Mouse (Mus musculus): ENCODE data around the gene Rbms1. TPM values are rescaled to one million over a fixed set of nuclear protein-coding genes. Genes with fewer than 3 reads are reported as not detected.
A peak's percentile ranks its signal among the peaks of the same experiment; 100 is the strongest.

Rbms1 gene
- total RNA-seq, 2 experiments from 2014 or later = 29.0 to 34.5 TPM

DNA sequence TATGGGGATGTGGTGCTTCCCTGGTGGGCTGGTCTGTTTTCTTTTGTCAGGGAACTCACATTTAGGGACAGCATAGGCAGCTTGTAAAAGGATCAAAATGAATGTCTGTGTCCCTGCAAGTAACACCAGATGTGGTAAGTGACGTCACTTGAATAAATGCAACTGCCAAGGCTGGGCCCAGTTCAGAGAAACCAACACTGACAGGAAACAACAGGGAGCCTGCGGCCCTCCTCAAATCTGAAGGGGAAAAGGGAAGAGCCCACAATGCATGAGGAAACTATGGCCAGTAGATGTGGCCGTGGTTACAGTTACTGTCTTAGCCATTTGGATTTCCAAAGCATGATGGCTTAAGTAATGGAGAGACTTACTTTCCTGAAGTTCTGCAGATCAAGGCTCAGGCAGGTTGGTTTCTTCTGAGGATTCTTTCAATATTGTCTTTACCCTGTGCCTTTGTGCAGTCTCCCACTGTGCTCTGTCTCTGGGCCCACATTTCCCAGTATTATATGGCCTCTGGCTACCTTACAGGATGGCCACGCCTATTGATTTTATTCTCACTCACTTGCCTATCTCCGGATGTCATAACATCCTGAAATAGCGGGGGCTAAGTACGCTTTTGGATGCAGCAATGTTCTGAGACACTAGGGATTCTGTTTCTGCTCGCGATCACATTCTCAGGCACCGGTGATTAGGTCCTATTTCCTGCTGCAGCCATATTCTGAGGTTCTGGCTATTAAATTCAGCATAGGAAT, 223.4 kb downstream of the Rbms1 start:
- intact Hi-C loops (cut with DNase I; ENCODE audit: low total_unique reads) = no loop called here
- DNase-seq = no peak

DNA sequence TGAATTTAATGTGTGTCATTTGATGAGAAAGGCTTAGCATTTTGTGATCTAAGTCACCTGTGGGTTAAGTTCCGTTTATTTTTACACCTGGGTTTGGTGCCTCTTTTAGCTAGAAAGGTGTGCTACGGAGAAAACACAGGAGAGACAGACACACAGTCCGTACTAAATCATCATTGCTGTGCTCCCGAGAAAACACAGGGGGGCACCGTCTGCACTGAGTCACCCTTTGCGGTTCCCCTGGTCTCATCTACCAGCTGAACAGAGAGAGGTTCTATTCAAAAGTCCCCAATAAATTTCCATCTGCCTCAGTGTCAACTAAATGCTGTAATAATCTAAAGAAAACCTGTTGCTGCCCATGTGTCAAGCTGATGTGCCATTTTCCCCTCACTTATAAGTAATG, 232.1 kb downstream of the Rbms1 start:
- no peak for DNase-seq
- intact Hi-C loops (cut with DNase I; ENCODE audit: low total_unique reads) = no loop called here

DNA sequence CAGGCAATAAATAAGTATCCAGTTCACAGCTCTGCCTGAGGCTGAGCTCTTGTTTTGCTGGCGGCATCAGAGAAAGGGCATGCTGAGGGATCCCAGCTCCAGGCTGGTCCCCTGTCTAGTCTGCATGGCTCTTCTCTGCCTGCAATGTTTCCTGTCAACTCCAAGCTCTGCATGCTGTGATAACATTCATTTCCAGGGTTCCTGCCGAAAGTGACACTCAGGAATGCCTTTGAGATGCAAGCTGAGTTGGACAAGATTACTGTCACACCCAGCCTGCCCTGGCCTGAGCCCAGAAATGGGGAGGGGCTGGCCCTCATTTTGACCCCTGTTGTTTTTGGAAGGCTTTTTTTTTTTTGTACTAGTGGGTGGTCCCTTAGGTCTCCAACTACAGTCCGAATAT, 233.0 kb downstream of the Rbms1 start:
- intact Hi-C loops (cut with DNase I; ENCODE audit: low total_unique reads) = no loop called here
- peak; percentile 46 for DNase-seq

DNA sequence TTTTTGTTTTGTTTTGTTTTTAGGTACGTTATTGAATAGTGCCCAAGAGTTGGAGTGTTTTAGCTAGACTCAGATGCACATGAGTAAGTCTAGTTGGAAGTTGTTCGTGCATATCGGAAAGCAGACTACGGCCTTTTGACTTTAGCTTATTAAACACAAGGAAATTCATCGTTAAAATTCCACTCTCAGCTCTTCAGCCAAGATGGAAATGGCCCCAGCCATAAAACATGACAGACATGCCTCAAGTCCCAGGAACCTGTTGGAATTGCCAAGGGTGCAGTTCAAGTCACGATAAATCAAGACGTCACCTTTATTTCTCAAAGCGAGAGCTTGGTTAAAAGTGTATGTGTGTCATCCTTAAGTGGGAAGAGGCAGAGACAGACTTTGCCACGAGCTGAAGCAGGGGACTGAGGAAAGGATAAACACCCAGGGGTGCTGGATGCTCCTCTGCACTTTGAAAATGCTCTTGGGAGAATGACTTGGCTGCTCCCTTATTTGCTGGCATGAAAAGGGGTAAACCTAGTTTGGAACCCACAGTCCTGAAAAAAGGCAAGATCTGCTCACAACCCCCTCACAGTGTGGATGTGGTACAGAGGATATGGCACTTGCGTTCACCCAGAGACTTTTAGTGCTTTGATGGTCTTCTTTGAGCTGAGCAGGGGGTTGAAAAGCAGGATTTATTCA, 233.9 kb downstream of the Rbms1 start:
- DNase-seq = no peak
- intact Hi-C loops (cut with DNase I; ENCODE audit: low total_unique reads) = no loop called here

DNA sequence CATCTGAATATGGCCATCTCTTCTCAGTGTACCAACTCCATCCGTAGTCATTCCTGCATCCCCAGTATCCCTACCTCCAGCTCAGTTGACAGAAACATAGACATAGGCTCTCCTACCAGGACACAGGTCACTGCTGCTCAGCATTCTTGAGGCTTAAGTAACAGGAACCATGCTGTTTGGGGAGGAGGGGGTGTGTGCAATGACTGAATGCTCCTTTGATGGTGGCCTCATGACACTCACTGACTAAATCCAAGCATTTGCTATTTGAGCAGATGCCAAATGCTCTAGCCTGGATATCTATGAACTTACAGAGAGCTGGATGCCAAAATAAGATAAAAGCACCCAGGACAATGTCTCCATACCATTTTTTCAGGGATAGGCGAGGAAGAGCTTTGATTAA, 238.3 kb downstream of the Rbms1 start:
- no peak for DNase-seq
- intact Hi-C loops (cut with DNase I; ENCODE audit: low total_unique reads) = no loop called here

DNA sequence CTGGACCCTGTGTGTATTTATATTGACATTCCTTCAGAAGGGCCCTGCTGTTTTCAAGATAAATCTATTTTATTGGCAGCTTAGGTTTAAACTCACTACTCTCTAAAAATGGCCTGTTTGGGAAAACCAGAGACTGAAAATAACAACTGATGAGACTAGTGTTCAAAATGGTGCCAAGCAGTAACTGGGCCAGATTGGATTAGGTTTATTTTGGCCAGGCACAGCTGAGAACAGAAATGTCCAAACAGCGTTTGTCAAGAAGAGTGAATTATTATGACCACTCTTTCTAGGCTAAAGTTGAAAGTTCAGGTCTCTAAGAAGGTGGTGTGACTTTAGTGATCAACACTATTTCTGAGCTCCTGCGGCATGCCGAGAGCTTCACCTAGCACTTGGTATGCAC, 240.0 kb downstream of the Rbms1 start:
- DNase-seq = no peak
- intact Hi-C loops (cut with DNase I; ENCODE audit: low total_unique reads) = no loop called here

DNA sequence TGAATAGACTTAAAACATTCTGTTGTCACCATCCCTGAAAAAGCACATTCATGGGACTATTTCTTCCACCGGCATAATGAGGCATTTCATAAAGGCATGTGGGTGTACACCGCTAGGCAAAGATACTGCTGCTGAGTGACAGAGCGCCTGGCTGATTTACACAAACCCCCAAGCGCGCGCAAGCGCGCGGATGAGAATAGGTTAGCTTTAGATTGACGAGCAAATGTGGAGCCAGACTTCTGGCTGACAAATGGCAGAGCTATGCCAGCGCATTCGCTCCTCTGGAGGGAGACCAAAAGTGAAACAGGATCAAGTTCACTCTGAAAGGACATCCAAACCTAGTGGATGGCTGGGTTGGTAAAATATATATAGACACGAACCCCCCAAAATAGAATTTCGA, 240.5 kb downstream of the Rbms1 start, which contains the start of gene Itgb6:
Gene Itgb6, minus strand, starts transcription at position 130 of the 400 bp plus-strand sequence.
- intact Hi-C loops (cut with DNase I; ENCODE audit: low total_unique reads) = no loop called here
- peak; percentile 61 for DNase-seq

DNA sequence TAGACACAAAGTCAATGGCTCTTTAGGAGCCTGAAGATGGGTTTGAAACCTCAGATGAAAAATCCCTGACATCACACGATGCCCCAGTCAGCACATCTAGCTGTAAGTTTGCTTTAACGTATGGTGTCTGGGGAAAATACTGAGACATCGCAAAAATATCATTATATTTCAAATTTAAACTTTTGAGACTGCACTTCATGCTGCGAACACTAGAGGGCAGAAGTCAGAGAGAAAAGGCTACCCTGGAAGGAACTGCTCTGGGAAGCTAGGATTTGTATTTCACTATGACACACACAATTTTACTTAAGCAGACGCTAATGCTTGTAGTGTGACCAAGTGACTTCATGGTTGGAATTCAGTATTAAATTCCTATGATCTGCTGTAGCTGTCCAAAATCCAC, 242.1 kb downstream of the Rbms1 start:
- no peak for DNase-seq
- intact Hi-C loops (cut with DNase I; ENCODE audit: low total_unique reads) = loop anchor here (2.0 kb wide), 1 partner anchor 732 kb away; no protein-coding TSS in a partner anchor

DNA sequence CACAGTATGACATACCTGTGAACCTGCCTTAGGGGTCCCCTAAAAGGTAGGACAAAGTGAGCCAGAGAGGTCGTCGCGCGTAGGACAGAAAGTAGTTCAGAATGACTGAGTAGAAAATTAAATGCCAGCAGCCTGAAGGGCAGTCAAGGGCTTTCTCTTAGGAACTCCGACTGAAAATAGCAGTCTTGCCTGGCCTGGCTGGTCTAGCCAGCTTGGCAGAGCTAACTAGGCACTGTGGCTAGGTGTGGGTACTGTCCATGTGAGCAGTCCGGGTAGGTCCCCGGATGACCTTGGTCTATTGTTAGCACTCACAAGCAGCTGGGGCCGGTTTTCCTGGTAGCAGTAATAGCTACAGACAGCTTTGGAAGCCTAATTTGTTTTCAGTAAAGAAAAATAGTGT, 242.8 kb downstream of the Rbms1 start:
- DNase-seq = peak; percentile 65
- intact Hi-C loops (cut with DNase I; ENCODE audit: low total_unique reads) = loop anchor here (2.0 kb wide), 1 partner anchor 733 kb away; no protein-coding TSS in a partner anchor

DNA sequence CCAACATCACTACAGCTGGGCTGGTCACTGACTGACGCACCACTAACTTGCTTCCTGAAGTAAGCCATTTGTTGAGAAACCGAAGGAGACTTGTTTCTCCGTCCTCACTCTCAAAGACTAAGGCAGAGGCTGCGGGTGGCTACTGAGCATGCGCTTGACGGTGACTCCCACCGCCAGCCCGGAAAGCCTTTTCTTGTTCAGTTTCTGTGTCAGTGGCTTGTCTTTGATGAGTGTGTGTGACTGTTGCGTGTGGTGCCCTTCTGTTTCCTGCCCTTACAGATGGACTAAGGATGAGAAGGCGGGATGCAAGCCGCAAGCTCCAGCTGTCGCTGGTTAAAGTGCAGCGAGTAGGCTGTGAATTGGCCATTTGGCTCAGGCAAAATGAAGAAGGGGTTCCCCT, 245.6 kb downstream of the Rbms1 start:
- intact Hi-C loops (cut with DNase I; ENCODE audit: low total_unique reads) = no loop called here
- no peak for DNase-seq

DNA sequence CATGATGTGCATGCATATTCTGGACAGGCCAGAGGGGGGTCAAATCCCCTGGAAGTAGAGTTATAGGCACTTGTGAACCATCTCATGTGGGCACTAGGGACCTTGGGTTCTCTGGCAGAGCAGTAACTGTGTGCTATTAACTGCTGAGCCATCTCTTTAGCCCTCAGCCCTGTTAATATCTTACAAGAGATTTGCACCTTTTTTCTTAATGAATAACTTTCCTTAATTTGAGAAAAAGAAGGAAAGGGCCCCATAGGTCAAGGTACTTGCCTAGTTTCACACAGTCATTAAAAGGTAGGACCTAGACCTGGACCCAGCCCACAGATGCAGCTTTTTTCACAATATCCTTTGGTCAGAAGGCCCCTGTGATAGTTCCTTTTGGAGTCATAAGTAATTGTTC, 246.4 kb downstream of the Rbms1 start:
- intact Hi-C loops (cut with DNase I; ENCODE audit: low total_unique reads) = no loop called here
- no peak for DNase-seq

DNA sequence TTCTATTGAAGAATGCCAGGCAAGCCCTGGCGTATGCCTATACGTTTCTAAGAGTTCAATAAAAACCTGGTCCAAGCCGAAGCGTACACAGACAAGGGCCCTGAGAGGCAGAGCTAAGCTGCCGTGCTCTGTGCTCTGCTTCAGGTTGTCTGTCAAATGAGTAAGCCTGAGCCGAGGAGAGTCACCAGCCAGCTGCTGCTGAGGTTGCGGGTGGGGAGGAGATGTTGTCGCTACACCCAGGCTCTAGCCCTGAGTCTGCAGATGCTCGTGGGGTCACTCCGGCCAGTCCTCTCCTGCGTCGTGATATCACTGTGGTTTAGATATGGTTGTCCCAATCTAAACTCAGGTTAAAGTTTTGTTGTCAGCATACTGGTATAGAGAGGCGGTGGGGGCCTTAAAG, 247.2 kb downstream of the Rbms1 start:
- no peak for DNase-seq
- intact Hi-C loops (cut with DNase I; ENCODE audit: low total_unique reads) = no loop called here

DNA sequence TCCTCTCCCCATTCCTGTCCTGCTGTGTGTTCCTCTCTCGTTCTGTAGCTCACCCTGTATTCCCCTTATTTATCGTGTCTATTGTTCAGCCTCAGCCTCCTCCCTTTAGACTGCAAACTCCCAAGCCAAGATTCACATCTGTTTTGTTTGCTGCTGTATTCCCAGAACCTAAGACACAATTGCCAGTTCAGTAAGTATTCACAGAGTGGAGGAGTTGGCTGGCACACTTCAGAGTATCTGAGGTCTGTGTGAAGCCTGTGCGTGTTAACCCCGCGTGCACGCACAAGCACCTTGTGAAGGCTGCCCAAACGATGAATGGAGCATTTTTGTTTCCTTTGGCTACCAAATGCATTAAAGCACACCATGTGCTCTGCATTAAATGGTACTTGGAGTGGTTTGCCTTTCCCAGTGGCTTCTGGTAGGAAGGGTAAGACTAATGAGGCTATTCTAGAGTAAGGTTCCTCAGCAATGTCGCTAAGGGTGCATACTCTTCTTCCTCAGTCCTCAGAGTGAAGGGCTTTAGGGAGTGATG, 248.0 kb downstream of the Rbms1 start:
- intact Hi-C loops (cut with DNase I; ENCODE audit: low total_unique reads) = no loop called here
- no peak for DNase-seq

DNA sequence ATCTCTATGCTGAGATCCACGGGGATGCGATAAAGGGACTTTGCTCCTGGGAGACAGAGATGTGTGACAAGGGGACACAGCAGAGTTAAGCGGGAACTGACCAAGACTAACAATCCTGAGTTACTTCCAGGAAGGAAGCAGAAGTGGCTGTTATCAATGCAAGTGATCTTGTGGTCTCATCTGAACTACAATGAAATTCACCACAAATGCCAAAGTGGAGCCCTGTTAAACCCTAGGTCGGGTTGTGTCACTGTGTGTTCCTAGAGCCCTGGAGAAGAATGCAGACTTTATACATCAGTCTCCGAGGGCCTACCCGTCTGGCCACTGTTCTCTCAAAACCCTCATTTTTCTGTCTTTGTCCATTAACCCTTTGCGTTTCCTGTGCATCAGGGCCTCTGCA, 248.5 kb downstream of the Rbms1 start:
- DNase-seq = no peak
- intact Hi-C loops (cut with DNase I; ENCODE audit: low total_unique reads) = no loop called here

DNA sequence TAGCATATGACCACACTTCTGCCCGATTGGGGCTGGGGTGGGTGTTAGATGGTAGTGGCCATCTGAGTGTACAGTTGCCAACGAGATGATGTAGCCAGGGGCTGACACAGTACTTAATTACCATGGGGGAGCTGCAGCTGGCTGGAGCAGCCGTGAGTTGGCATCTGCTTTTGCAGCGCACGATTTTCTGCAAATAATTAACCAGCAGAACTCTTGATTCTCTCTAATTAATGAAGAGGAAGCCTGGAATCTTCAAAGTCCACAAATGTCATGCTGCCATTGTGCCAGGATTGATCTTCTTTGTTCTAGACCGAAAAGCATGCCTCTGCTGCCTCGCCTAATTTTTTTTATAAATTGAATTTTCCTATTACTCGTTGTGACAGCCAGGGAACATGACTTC, 249.1 kb downstream of the Rbms1 start:
- DNase-seq = no peak
- intact Hi-C loops (cut with DNase I; ENCODE audit: low total_unique reads) = no loop called here

DNA sequence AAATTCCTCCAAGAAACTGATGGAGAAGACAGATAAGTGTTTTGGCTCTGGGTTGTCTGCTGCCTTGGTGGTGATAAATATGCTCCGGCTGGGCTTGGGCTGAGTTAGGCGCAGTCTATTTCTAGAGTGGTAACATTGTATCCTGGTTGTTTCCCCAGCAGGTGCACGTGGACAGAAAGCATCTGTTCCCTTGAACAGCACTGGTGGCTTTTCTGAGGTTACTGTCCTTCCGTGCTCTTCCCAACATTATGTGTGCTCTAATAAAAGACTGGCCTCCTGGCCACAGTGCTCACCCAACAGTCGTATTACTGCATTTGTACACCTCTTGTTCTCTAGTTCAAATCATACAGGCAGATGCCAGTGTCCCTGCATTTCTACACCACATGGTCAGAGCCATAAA, 250.1 kb downstream of the Rbms1 start:
- intact Hi-C loops (cut with DNase I; ENCODE audit: low total_unique reads) = no loop called here
- no peak for DNase-seq

DNA sequence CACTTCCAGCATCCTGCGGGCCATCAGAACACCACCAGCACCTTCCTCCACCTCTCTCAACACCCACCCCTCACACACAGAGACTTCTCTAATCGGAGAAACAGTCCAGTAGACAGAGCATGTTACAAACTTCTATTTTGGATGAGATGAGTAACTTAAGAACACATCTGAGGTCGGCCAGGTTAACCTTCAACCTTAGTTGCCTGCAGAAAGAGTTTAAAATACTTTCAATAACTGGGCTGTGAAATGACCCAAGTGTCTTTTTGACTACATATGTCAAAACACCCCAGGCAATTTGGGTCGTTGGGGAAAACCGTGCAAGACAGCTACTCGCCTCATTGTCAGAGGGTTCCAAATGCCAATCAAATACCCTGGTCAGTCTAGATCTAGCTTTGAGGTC, 250.5 kb downstream of the Rbms1 start:
- intact Hi-C loops (cut with DNase I; ENCODE audit: low total_unique reads) = no loop called here
- DNase-seq = no peak

DNA sequence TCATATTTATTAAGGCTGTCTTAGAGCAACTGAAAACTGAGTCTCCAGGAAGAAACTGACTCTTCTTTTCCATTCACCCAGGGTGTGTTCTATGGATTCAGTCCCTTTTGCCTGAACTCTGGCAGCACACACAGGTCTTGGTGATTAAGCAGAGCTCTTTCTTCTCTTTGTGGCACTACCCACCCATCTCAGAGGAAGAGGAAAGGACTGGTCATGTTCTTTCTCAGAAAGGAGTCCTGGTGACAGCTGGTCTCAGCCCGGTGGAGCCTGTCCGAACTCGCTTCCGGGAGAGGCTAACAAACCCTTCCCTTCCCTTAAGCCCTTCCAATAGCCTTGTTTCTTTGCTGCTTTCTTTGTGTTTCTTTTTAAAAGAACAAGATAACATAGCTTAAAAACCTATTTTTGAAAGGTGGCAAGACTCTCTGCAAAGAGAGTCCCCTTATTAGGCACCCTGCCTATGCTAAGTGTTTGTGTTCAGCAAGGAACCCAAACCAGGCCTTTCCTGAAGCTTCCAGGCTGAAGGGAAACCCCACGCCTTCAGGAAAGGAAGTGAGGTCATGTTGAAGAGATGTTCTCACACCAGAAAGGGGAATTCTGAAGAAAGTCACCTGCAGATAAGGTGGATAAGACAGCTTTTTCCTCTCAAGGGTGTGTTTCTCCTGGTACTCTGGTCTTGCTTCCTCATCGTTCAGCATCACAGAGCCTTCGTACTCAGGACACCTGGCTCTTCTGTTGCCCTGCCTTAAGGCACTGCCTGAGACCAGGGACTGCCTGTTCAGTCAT, 251.7 kb downstream of the Rbms1 start:
- intact Hi-C loops (cut with DNase I; ENCODE audit: low total_unique reads) = no loop called here

DNA sequence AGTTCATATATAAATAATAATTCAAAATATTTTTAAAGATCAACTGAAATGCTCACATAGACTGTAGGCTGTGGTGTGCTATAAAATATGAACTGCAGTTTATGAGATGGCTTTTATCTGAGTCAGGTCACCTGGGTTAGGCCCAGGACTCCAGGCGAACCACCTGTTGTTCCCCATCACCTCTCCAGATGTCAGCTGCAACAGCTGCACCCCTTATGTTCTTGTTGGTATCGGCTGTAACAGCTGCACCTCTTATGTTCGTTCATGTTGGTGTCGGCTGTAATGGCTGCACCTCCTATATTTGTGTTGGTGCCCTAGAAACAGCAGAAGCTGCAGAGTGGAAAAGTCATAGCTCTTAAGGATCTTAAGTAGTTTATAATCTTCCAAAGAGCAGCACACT, 252.7 kb downstream of the Rbms1 start:
- DNase-seq = no peak
- intact Hi-C loops (cut with DNase I; ENCODE audit: low total_unique reads) = no loop called here

More for the DNA sequence above, 251.7 kb downstream of the Rbms1 start:
- DNase-seq = no peak

DNA sequence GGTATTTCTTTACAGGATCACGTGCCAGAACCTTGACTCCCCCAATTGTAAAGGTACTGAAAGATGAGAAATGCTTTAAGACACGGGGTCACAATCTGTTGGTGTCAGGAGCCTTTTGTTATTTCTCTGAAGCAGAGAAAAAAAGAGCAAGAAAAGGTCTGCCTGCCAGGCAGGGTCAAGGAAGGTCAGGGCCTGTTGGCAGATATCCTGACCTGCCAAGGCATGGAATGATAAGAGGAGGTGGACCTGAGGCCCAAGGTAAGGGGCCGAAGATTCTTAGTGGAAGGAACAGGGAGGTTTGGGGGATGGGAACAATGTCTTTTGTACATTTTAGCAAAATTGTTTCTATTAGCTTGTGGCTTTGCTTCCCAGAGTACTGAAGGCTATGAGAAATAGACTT, 254.3 kb downstream of the Rbms1 start:
- DNase-seq = no peak
- intact Hi-C loops (cut with DNase I; ENCODE audit: low total_unique reads) = no loop called here

Measured in gastrocnemius, postnatal 14 days (tissue).